Mouse (Mus musculus) urinary bladder, postnatal 14 days (tissue): ENCODE results near the gene Aqp8.

Experiments
- DNase-seq: peaks from one replicate; pipeline ENCODE4 v3.0.0; 2021; ENCODE audit warnings: low spot score

Aqp8 gene

GRCm38 (mm10) chr7:123462070-123462501, at the start of gene Aqp8:
TSS of gene Aqp8 (plus strand) at chr7:123462291.
- peak; percentile 35 for DNase-seq

- no peak for DNase-seq
Measured at GRCm38 (mm10) chr7:123416803-123417202, 45.3 kb upstream of the Aqp8 start.

- DNase-seq: no peak
Measured at GRCm38 (mm10) chr7:123417661-123418060, 44.4 kb upstream of the Aqp8 start.

GRCm38 (mm10) chr7:123419984-123420383, 42.1 kb upstream of the Aqp8 start:
- DNase-seq: no peak

GRCm38 (mm10) chr7:123421958-123422357, 40.1 kb upstream of the Aqp8 start:
- DNase-seq: no peak

GRCm38 (mm10) chr7:123424281-123424680, 37.8 kb upstream of the Aqp8 start:
- no peak for DNase-seq

GRCm38 (mm10) chr7:123425134-123425757, 36.8 kb upstream of the Aqp8 start:
- no peak for DNase-seq

GRCm38 (mm10) chr7:123429624-123430410, 32.3 kb upstream of the Aqp8 start:
- DNase-seq: peak; percentile 18

- no peak for DNase-seq
Measured at GRCm38 (mm10) chr7:123430411-123430705, 31.7 kb upstream of the Aqp8 start.

- no peak for DNase-seq
Measured at GRCm38 (mm10) chr7:123431206-123431605, 30.9 kb upstream of the Aqp8 start.

- DNase-seq: no peak
Measured at GRCm38 (mm10) chr7:123442079-123442478, 20.0 kb upstream of the Aqp8 start.

GRCm38 (mm10) chr7:123448794-123449193, 13.3 kb upstream of the Aqp8 start:
- DNase-seq: no peak

GRCm38 (mm10) chr7:123449676-123450075, 12.4 kb upstream of the Aqp8 start:
- no peak for DNase-seq

GRCm38 (mm10) chr7:123450515-123450914, 11.6 kb upstream of the Aqp8 start:
- DNase-seq: no peak

GRCm38 (mm10) chr7:123452551-123452950, 9.5 kb upstream of the Aqp8 start:
- no peak for DNase-seq

GRCm38 (mm10) chr7:123453066-123453465, 9.0 kb upstream of the Aqp8 start:
- DNase-seq: no peak

GRCm38 (mm10) chr7:123455088-123455487, 7.0 kb upstream of the Aqp8 start:
- no peak for DNase-seq

- DNase-seq: no peak
Measured at GRCm38 (mm10) chr7:123458309-123458708, 3.8 kb upstream of the Aqp8 start.

- no peak for DNase-seq
Measured at GRCm38 (mm10) chr7:123459247-123459646, 2.8 kb upstream of the Aqp8 start.

- DNase-seq: no peak
Measured at GRCm38 (mm10) chr7:123461316-123461715, 775 bp upstream of the Aqp8 start.

GRCm38 (mm10) chr7:123463569-123463968, 1.5 kb downstream of the Aqp8 start:
- no peak for DNase-seq

- peak; percentile 77 for DNase-seq
Measured at GRCm38 (mm10) chr7:123465692-123466387, 3.7 kb downstream of the Aqp8 start.

- DNase-seq: no peak
Measured at GRCm38 (mm10) chr7:123467961-123468360, 5.9 kb downstream of the Aqp8 start.
